Mouse (Mus musculus): Measurements from ENCODE around the gene Sync. TPM values are rescaled to one million over a fixed set of nuclear protein-coding genes. Genes with fewer than 3 reads are reported as not detected.

Gene Sync
- polyA plus RNA-seq, 1 experiment from 2014 or later: 0.24 TPM

DNA sequence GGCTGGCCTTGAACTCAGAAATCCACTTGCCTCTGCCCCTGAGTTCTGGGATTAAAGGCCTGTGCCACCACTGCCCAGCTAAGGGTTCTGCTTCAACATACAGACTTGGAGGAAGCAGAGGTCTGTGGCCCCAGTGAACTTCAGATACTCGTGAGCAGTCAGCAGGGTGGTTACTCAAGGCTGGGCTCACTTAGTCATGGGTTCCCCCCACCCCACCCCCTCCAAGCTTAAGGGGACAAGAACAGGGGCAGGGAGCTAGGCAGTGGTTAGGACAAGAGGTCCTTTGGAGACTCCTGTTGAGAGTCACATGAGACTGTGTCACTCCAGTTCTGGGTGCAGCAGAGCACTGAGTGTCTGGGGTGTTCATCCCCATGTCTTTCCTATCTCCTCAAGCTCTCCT, 18.7 kb upstream of the Sync start:
- Histone ChIP-seq H3K27me3 (replicated peaks; ENCODE audit: control insufficient read depth, insufficient read depth, low read length) (no peaks in the 10 kb centered on the region), H3K4me2 (ENCODE audit: low read length) (no peak overlapping the region), H3K27ac (ENCODE audit: low read depth, low read length) (no peak overlapping the region), H3K4me3 (ENCODE audit: low read depth, low read length) (no peak overlapping the region), H3K9me3 (replicated peaks; ENCODE audit: control insufficient read depth, low read length) (no peaks in the 10 kb centered on the region), H3K4me1 (ENCODE audit: control insufficient read depth, insufficient read depth, low read length) (no peaks in the 10 kb centered on the region), H3K9ac (ENCODE audit: low read length) (no peak overlapping the region), H3K36me3 (ENCODE audit: control insufficient read depth, insufficient read depth, low read length) (no peaks in the 10 kb centered on the region)
- ATAC-seq (no peak), DNase-seq (ENCODE audit: low spot score) (no peak)
- 52% methylated on average over 1 of the region's 1 CpGs for WGBS

DNA sequence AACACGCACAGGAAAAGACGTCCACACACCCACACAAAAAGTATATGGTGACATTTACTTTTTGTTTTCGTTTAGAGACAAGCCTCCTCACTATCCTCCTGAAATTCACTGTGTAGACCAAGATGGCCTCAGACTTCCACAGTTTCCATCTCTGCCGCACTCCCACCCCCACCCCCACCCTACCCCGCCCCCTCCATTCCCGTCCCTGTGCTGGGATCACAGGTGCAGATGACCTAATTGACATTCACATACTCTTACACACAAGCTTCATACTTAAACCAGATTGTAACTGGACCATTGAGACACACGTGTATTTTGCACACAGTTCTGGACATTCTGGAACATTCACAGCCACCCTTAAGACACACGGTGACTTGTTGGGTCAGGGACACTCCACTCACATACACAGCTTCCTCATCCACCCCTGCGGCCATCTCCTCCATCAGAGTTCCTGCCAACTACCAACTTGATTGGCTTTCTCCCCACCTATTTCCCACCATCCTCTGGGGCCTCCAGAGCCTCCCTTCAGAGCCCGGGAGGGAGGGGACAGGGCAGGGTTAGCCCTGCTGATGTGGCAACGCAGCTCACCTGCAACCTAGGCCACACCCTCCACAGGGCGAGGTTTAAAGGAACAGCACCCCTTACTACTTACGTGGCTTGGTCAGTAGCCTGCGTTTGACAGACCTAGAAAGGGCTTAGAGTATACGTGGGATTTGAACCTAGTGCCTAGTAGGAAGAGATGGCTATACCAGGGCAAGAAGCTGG, 15.2 kb upstream of the Sync start:
- Histone ChIP-seq H3K27ac (ENCODE audit: low read depth, low read length) (no peak overlapping the region), H3K9me3 (replicated peaks; ENCODE audit: control insufficient read depth, low read length) (no peaks in the 10 kb centered on the region), H3K36me3 (ENCODE audit: control insufficient read depth, insufficient read depth, low read length) (no peaks in the 10 kb centered on the region), H3K4me2 (ENCODE audit: low read length) (no peak overlapping the region), H3K9ac (ENCODE audit: low read length) (no peak overlapping the region), H3K4me1 (ENCODE audit: control insufficient read depth, insufficient read depth, low read length) (no peaks in the 10 kb centered on the region), H3K27me3 (replicated peaks; ENCODE audit: control insufficient read depth, insufficient read depth, low read length) (no peaks in the 10 kb centered on the region), H3K4me3 (ENCODE audit: low read depth, low read length) (no peak overlapping the region)
- ATAC-seq (no peak), DNase-seq (ENCODE audit: low spot score) (no peak)
- 18% methylated on average over 15 of the region's 15 CpGs for WGBS

DNA sequence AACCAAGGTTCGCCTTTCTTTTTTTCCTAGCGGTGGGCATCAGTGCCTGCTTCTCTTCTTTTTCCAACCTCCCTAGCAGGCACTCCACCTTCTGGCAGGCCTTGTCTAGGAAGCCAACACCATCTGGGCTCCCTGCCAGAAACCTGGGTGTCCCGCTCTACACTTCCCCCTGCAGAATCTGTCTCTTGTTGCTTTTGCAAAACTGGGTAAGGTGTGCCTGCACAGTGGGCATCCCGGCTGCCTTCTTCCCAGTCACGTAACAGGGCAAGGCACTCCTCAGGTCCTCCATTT, 14.7 kb upstream of the Sync start:
- H3K4me1 ChIP-seq (ENCODE audit: control insufficient read depth, insufficient read depth, low read length): no peaks in the 10 kb centered on the region
- H3K4me3 ChIP-seq (ENCODE audit: low read depth, low read length): no peak overlapping the region
- H3K9ac ChIP-seq (ENCODE audit: low read length): no peak overlapping the region
- no peaks in the 10 kb centered on the region for H3K9me3 ChIP-seq (replicated peaks; ENCODE audit: control insufficient read depth, low read length)
- no peaks in the 10 kb centered on the region for H3K27me3 ChIP-seq (replicated peaks; ENCODE audit: control insufficient read depth, insufficient read depth, low read length)
- DNase-seq (ENCODE audit: low spot score): peak; percentile 79
- no peak overlapping the region; the same call in 1 of the 2 replicates for H3K27ac ChIP-seq (ENCODE audit: low read depth, low read length)
- H3K36me3 ChIP-seq (ENCODE audit: control insufficient read depth, insufficient read depth, low read length): no peaks in the 10 kb centered on the region
- 30% methylated on average over 5 of the region's 5 CpGs for WGBS
- ATAC-seq: no peak
- H3K4me2 ChIP-seq (ENCODE audit: low read length): no peak overlapping the region

GRCm38 (mm10) chr4:129276453-129276865, 11.0 kb upstream of the Sync start:
- no peak overlapping the region for H3K4me3 ChIP-seq (ENCODE audit: low read depth, low read length)
- H3K4me1 ChIP-seq (ENCODE audit: control insufficient read depth, insufficient read depth, low read length): no peaks in the 10 kb centered on the region
- no peaks in the 10 kb centered on the region for H3K27me3 ChIP-seq (replicated peaks; ENCODE audit: control insufficient read depth, insufficient read depth, low read length)
- H3K27ac ChIP-seq (ENCODE audit: low read depth, low read length): no peak overlapping the region
- WGBS: 2% methylated on average over 18 of the region's 18 CpGs
- H3K36me3 ChIP-seq (ENCODE audit: control insufficient read depth, insufficient read depth, low read length): no peaks in the 10 kb centered on the region
- H3K4me2 ChIP-seq (ENCODE audit: low read length): no peak overlapping the region
- peak; percentile 92 for DNase-seq (ENCODE audit: low spot score)
- H3K9ac ChIP-seq (ENCODE audit: low read length): no peak overlapping the region
- H3K9me3 ChIP-seq (replicated peaks; ENCODE audit: control insufficient read depth, low read length): no peaks in the 10 kb centered on the region
- ATAC-seq: peak; percentile 61

DNA sequence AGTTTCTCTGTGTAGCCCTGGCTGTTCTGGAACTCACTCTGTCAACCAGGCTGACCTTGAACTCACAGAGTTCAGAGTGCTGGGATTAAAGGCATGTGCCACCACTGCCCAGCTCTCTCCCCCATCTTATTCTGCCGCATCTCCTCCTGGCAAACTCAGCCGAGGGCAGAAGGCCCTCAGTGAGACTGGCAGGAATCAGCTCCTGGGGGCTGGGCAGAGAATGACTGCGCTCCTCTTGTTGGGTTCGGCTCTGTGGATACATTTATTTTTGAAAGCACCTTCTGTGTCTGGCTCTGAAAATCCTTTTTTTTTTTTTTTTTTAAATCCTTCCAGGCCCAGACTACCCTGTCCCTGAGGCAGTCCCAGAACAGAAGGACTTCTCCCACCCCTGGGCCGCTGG, 4.6 kb upstream of the Sync start:
- Histone ChIP-seq H3K4me3 (ENCODE audit: low read depth, low read length) (no peak overlapping the region), H3K27ac (ENCODE audit: low read depth, low read length) (no peak overlapping the region), H3K9me3 (replicated peaks; ENCODE audit: control insufficient read depth, low read length) (no peaks in the 10 kb centered on the region), H3K4me2 (ENCODE audit: low read length) (no peak overlapping the region), H3K36me3 (ENCODE audit: control insufficient read depth, insufficient read depth, low read length) (no peaks in the 10 kb centered on the region), H3K9ac (ENCODE audit: low read length) (no peak overlapping the region), H3K4me1 (ENCODE audit: control insufficient read depth, insufficient read depth, low read length) (peaks cover 15% of the 10 kb centered on the region), H3K27me3 (replicated peaks; ENCODE audit: control insufficient read depth, insufficient read depth, low read length) (peaks cover 8% of the 10 kb centered on the region; the same call in 1 of the 2 replicates)
- ATAC-seq (no peak), DNase-seq (ENCODE audit: low spot score) (no peak)
- 85% methylated on average over 5 of the region's 5 CpGs for WGBS

- 86% methylated on average over 5 of the region's 5 CpGs for WGBS
- Histone ChIP-seq H3K9me3 (replicated peaks; ENCODE audit: control insufficient read depth, low read length) (no peaks in the 10 kb centered on the region), H3K4me2 (ENCODE audit: low read length) (no peak overlapping the region), H3K27me3 (replicated peaks; ENCODE audit: control insufficient read depth, insufficient read depth, low read length) (peaks cover 12% of the 10 kb centered on the region; the same call in 1 of the 2 replicates), H3K27ac (ENCODE audit: low read depth, low read length) (no peak overlapping the region), H3K36me3 (ENCODE audit: control insufficient read depth, insufficient read depth, low read length) (no peaks in the 10 kb centered on the region), H3K9ac (ENCODE audit: low read length) (no peak overlapping the region), H3K4me3 (ENCODE audit: low read depth, low read length) (no peak overlapping the region), H3K4me1 (ENCODE audit: control insufficient read depth, insufficient read depth, low read length) (peaks cover 15% of the 10 kb centered on the region)
- ATAC-seq (no peak), DNase-seq (ENCODE audit: low spot score) (no peak)
These were observed 4.2 kb upstream of the Sync start for GRCm38 (mm10) chr4:129283226-129283625.

- Histone ChIP-seq H3K4me3 (ENCODE audit: low read depth, low read length) (no peak overlapping the region), H3K27ac (ENCODE audit: low read depth, low read length) (no peak overlapping the region), H3K9ac (ENCODE audit: low read length) (no peak overlapping the region), H3K4me2 (ENCODE audit: low read length) (no peak overlapping the region), H3K27me3 (replicated peaks; ENCODE audit: control insufficient read depth, insufficient read depth, low read length) (peaks cover 16% of the 10 kb centered on the region; the same call in 1 of the 2 replicates), H3K36me3 (ENCODE audit: control insufficient read depth, insufficient read depth, low read length) (no peaks in the 10 kb centered on the region), H3K4me1 (ENCODE audit: control insufficient read depth, insufficient read depth, low read length) (peaks cover 15% of the 10 kb centered on the region), H3K9me3 (replicated peaks; ENCODE audit: control insufficient read depth, low read length) (no peaks in the 10 kb centered on the region)
- WGBS: 84% methylated on average over 2 of the region's 2 CpGs
- DNase-seq (ENCODE audit: low spot score) (no peak), ATAC-seq (no peak)
These were observed 2.7 kb upstream of the Sync start for GRCm38 (mm10) chr4:129284685-129285084.

- H3K9ac ChIP-seq (ENCODE audit: low read length): 0 out of 2 replicates have a peak overlapping the region, but pooled peaks have one; percentile 61
- H3K4me1 ChIP-seq (ENCODE audit: control insufficient read depth, insufficient read depth, low read length): peaks cover 15% of the 10 kb centered on the region
- no peak overlapping the region for H3K27ac ChIP-seq (ENCODE audit: low read depth, low read length)
- H3K9me3 ChIP-seq (replicated peaks; ENCODE audit: control insufficient read depth, low read length): no peaks in the 10 kb centered on the region
- no peak for DNase-seq (ENCODE audit: low spot score)
- H3K36me3 ChIP-seq (ENCODE audit: control insufficient read depth, insufficient read depth, low read length): no peaks in the 10 kb centered on the region
- H3K4me3 ChIP-seq (ENCODE audit: low read depth, low read length): 0 out of 2 replicates have a peak overlapping the region, but pooled peaks have one; percentile 41
- peak overlapping the region; percentile 93 for H3K4me2 ChIP-seq (ENCODE audit: low read length)
- H3K27me3 ChIP-seq (replicated peaks; ENCODE audit: control insufficient read depth, insufficient read depth, low read length): peaks cover 16% of the 10 kb centered on the region; the same call in 1 of the 2 replicates
- 0 out of 2 replicates have a peak, but pooled peaks have one; percentile 20 for ATAC-seq
- WGBS: 65% methylated on average over 5 of the region's 5 CpGs
These were observed 1.3 kb upstream of the Sync start for GRCm38 (mm10) chr4:129286001-129286682.

Data from forebrain, embryonic 14.5 days (tissue).